Mouse (Mus musculus) right cerebral cortex, adult 2 months (tissue): ENCODE measurements at regions not wholly inside any gene's neighbourhood (a gene's known extent, or its start where the extent isn't known, plus 50 kb on each side); places are given as distances from the start of the nearest gene placed in this dataset.

Source experiments
- DNase-seq, 2 experiments: peaks; one replicate each; pipeline ENCODE4 v3.0.0; 2021 to 2022; ENCODE audit warnings: low spot score in 2 of 2

DNA sequence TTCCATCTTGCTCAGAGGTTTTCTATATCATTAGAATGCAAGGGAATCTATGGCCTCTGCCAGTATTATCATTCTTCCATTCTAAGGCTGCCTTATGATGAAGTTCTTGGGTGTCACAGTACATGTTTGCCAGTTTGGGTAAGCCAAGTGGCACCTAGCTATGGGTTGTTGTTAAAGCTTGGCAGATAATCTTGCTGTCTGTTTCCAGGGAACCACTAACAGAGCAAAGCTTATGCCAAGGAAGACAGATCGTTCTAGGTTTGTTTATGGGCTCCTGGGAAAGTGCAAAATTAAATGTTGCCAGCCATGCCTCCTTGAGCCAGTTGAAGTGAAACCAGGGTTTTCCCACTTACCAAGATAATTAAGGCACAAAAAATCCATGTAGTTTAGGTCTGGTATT lies 292.9 kb upstream of the Cobl start:
- DNase-seq: no peak

DNA sequence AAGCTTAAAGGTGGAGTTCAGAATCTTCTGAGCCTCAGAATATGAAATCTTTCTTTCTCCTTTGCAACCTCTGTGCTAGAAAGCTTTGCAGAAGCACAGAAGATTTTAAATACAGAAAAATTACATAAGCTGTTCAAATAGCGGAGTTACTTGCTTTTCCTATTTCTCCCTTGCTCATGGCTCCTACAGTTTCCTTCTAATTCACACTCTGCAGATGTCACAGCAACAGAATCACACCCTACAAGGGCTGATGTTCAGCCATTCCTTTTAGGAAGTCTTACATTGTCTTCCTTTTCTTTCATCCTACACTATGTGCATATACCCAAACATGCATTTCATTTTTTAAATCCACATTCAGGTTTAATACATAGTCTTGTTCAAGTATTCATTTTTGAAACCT lies 285.3 kb upstream of the Cobl start:
- DNase-seq: no peak

DNA sequence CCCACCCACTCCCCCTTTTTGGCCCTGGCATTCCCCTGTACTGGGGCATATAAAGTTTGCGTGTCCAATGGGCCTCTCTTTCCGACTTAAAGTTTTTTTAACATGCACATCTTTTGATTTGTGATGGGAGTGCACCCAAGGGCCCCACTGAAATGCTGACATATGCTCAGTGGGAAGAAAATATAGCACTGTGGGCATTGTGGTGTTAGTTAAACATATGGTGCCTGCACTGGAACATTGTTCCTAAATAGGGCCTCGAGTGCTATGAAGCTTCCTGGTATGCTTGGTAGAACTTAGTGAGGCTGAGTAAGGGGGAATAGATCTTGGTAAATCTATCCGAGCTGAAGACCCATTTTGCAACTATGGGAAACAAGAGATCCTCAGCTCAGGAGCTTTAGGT lies 284.5 kb upstream of the Cobl start:
- DNase-seq: peak; percentile 24 to 28

DNA sequence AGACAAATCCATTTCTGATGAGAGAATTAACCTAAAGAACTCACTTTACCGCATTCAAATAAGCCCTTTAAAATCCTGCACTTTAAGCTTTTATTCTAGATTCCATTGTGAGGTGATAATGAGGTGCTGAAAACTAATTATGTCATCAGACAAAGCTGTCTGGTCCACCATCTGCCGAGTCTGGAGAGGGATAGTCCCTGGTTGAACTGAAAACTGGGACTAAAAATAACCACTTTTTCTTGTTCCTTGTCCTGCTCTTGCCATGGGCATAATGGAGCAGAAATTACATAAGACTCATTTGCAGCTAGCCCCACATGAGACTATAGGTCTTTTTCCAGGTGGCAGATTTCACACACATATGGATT lies 277.4 kb upstream of the Cobl start:
- peak; percentile 57 to 62 for DNase-seq

DNA sequence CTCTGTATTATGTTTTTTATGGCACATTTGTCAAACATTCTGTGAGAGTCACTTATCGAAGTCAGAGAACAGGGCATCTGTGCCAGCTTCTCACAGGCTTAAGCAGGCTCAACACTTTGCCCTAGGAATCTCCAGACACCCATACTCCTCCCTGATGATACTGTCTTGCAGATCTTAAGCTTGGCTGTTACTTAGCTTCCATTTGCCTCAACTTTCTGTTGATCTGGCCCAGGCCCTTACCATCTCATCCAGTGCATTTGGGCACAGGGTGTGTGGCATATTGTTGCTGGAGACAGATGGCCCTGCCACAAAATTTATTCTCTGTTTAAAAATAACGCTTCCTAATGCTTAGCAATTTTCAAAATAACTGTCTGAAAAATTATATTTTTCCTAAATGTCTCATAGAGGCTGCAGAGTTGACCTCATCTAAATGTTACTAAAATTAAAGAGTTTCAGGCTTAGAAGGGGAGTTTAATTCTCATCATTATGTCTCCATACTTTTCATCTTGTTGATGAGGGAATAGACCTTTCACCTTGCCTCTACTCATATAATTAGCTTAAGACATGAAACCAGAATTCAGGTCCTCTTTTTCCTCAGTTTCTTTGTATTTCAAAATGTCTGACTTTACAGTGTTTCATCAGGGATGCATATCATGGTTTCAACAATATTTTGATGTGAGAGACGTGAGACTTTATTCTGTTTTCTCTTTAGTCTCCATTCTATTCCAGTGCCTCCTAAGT lies 276.8 kb upstream of the Cobl start:
- DNase-seq: no peak

DNA sequence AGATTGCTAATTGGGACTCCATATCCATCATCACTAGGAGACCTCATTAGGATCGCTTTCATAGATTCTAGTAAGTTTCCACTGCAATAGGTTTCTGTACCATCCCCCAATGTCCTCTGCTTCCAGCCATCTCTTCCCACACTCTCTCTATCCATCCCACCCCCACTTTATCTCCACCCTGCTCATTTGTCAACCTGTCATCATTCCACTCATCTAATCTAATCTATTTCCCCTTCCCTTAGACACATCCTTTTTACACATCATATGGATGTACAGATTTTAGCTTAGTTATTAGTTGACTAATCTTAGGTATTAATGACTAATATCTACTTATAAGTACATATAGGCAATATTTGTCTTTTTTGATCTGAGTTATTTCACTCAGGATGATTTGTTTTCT lies 269.5 kb upstream of the Cobl start:
- no peak for DNase-seq

DNA sequence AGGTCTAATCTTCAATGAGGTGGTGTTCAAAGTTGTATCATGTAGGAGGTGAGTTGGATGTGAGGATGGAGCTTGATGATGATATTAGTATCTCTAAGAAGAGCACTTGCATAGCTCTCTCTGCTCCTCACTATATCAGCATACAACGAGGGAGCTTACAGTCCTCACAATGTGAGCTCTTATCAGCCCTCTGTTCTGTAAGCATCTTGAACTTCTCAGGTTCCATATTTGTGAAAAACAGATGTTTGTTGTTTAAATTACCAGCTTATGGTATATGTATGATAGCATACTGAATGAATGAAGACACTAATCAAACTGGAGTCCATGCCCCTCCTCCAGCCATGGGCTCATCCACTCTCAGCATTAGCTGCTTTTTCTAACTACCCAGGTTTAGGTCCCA lies 262.5 kb upstream of the Cobl start:
- DNase-seq: no peak

DNA sequence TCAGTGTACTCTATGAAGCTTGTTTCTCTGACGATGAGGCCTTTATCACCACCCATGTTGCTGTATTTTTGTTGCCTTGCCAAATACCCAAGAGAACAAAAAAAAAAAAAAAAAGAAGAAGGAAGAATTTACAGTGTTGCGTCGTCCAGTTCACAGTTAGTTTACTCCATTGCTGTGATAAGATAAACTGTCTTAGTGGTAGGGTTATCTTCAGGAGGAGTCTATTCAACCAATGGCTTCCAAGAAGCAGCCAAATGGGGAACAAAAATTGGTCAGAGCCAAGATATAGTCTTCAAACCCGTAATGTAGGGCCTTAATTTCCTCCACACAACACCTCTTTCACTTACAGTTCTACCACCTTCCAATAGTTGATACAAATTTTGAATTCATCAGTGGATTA lies 261.7 kb upstream of the Cobl start:
- no peak for DNase-seq

DNA sequence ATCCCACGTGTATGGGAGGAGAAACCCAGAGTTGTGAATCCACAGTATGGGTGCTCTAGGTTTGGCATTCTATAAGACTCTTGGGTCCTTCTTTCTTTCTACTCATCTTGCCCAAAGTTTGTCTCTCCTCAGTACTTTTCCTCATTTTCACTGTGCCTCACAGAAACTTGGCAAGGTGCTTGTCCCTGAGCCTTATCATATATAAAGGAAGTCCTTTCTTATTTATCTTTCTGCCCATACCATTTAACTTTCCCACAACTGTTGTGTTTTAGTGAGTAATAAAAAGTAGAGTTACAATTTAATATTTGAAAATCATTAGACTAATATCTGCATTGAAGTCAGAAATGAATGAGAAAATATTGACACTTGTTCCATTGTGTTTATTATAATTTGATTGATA lies 257.6 kb upstream of the Cobl start:
- DNase-seq: no peak

DNA sequence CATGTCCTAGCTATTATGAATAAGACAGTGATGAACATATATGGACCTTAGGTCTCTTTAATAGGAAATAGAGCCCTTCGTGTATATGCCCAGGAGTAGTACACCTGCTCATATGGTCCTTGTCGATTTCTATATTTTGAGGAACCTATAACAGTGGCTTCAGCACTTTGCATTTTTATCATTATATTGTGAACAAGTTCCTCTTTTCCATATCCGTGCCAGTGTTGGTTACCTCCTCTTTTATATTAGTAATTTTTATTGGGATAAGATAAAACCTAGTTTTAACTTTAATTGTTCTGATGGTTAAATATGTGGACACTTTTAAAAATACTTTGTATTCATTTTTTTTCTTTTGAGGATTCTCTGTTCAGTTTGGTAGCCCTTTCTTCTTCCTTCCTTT lies 255.4 kb upstream of the Cobl start:
- no peak for DNase-seq

DNA sequence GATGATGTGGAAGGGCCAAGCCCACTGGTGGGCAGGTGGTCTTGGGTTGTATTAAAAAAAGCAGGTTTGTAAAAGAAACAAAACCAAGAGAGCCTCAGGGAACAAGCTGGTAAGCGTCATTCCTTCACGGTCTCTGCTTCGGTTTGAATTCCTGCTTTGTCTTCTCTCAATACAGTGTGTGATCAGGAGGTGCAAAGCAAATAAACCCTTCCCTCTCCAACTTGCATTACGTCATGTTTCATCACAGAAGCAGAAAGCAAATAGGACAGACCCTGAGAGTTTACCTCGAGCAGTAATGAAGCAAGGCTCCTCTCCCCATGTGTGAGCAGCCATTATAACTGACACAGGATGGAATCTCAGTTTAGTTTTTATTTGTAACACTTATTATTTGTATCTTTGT lies 231.6 kb upstream of the Cobl start:
- no peak for DNase-seq

DNA sequence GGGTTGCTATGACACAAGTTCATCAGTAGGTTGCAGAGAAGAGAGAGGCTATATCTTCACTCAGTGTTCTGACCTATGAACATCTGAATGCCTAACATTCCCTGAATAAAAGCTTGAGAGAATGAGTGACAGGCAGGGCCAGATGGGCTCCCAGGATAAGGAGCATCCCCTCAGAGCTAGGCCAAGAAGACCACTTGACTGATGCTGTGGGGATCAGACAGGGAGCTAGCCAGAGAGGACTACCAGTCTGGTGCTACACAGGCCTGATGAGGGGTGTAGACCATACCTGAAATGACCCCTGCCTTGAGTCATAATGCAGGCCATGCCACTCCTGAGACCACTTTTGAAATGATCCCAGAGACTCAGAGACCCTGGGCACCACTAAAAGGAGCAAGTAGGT lies 228.1 kb upstream of the Cobl start:
- DNase-seq: no peak

DNA sequence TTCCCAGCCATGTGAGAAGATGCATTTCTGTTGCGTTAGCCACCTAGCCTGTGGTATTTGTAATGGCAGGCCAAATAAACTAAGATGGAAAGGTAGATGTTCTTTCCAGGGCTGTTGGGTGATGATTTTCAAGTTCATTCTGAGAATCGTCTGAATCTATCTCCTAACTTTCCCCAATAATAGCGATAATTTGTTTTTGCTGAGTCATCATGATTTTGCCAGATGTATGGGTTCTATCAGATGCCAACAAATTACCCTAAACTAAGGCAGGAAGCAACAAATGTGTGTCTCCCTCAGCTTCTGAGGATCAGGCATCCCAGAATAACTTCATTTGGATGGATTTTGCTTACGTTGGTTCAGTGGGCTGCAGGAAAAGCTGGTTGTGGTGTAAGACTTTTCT lies 222.0 kb upstream of the Cobl start:
- DNase-seq: no peak

DNA sequence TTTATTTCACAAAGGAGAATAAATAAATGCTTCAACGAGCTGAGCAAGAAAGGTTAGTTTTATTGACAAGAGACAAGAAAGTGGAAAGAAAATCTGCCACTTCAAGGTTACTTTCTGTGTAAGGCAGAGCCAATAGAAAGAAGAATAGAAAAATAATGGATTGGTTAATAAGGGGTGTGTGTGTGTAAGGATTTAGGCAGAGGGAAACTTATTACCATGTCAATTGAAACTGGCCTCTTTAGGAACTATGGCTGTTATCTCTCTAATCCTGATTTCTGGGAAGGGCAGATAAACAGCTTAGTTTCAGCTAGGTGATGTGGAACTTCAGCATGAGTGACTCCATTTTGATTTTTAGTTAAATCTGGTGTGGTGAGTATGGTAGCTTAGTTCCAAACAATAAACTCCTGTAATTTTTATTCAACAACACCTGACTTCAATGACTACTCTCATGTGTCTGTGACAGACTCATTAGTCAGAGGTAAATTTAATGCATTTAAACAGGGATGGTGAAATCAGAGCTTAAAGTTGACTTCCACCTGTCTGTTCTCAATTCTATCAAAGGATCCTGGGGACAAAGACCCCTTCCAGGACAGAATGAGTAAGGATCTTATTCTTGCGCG lies 197.2 kb upstream of the Cobl start:
- no peak for DNase-seq

DNA sequence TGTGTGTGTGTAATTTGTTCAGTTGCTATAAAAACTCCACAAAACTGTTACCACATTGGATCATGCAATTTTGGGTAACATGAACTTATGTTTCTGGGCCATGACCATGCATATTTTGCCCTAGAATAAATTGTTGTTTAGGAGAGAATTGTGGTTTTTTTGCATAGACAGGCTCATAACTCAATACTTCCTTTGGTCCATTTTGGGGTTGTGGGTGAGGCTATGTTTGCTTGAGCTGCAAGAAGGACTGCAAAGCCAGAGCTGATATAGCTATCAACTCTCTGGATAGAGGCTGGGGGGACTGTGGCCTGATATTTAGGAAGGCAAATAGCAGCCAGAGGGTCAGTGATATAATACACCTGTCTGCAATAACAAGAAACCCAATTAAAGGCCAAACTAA lies 194.1 kb upstream of the Cobl start:
- no peak for DNase-seq

DNA sequence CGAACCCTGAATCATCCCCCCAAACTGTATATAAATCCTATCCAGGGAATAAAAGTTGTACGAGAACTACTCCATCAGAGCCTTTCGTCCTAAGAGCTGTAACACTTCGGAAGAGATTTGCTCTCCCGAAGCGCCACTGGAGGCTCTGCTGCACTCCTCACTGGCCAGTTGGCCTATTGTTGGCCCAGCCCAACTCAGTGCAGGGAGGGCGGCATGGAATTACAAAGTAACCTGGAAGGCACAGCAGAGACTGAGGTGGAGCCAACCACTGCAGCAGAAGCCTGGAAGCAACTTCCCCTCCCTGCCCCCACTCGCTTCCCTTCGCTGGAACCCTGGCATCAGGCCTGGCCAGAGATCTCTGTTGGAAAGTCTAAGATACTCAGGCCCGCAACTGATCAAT lies 191.7 kb upstream of the Cobl start:
- no peak for DNase-seq
